Mouse (Mus musculus) heart, postnatal 36 days (tissue): ENCODE data around the gene Ppp3cb. TPM values are rescaled to one million over a fixed set of nuclear protein-coding genes. Genes with fewer than 3 reads are reported as not detected.
"Not testable (repeated sequence)": the region's sequence is repeated elsewhere in the genome, so short reads cannot be mapped to it uniquely, and the experiment has no call there.

Experiments
- DNase-seq, 2 experiments: peaks; one replicate each; pipeline ENCODE4 v3.0.0; 2021 to 2022
- intact Hi-C: fragments of 180-260 bp; cut with DNase I; formaldehyde crosslinking; loops from one replicate; pipeline ENCODE4 v1.15.1; 2025
- total RNA-seq, 2 experiments: library from RNA; stranded (reverse); gene quantifications; 2 replicates each; pipeline ENCODE4 v1.2.3; 2021

Gene Ppp3cb
- total RNA-seq, result 10 to 100 TPM; 64.4 to 65.0 TPM

- intact Hi-C loops, result loop anchor here (2.0 kb wide), 1 partner anchor 68 kb away; no protein-coding TSS in a partner anchor
- peak in 1 of 2 experiments; percentile 69 for DNase-seq
These were observed at the start of gene Ppp3cb for GRCm38 (mm10) chr14:20546415-20546814. TSS of gene Ppp3cb (minus strand) at chr14:20546573.

- no peak for DNase-seq
- intact Hi-C loops, result no loop called here
These were observed 49.4 kb upstream of the Ppp3cb start for GRCm38 (mm10) chr14:20595781-20596180.

- no peak for DNase-seq
- intact Hi-C loops, result no loop called here
These were observed 41.1 kb upstream of the Ppp3cb start for GRCm38 (mm10) chr14:20587458-20587857.

- intact Hi-C loops, result no loop called here
- DNase-seq, result no peak
These were observed 32.5 kb upstream of the Ppp3cb start for GRCm38 (mm10) chr14:20578822-20579407.

GRCm38 (mm10) chr14:20576179-20576578 is 29.8 kb upstream of the Ppp3cb start:
- intact Hi-C loops, result loop anchor here (1.0 kb wide), 1 partner anchor 82 kb away; no protein-coding TSS in a partner anchor
- peak; percentile 77 to 79 for DNase-seq

GRCm38 (mm10) chr14:20573196-20573595 is 26.8 kb upstream of the Ppp3cb start:
- DNase-seq, intact Hi-C loops: not testable (repeated sequence)

- intact Hi-C loops, result no loop called here
- no peak for DNase-seq
These were observed 19.1 kb upstream of the Ppp3cb start for GRCm38 (mm10) chr14:20565256-20566021.

- no peak for DNase-seq
- intact Hi-C loops, result no loop called here
These were observed 18.3 kb upstream of the Ppp3cb start for GRCm38 (mm10) chr14:20564692-20565091.

GRCm38 (mm10) chr14:20561897-20562296 is 15.5 kb upstream of the Ppp3cb start:
- intact Hi-C loops, result no loop called here
- DNase-seq, result no peak

- intact Hi-C loops, result no loop called here
- DNase-seq, result no peak
These were observed 3.8 kb upstream of the Ppp3cb start for GRCm38 (mm10) chr14:20550136-20550535.

- peak; percentile 86 to 93 for DNase-seq
- intact Hi-C loops, result loop anchor here (2.0 kb wide), 1 partner anchor 67 kb away; no protein-coding TSS in a partner anchor
These were observed 643 bp downstream of the Ppp3cb start for GRCm38 (mm10) chr14:20545529-20546331.

GRCm38 (mm10) chr14:20544467-20545411 is 1.6 kb downstream of the Ppp3cb start:
- intact Hi-C loops, result no loop called here
- no peak for DNase-seq

- intact Hi-C loops, result no loop called here
- no peak for DNase-seq
These were observed 16.7 kb downstream of the Ppp3cb start for GRCm38 (mm10) chr14:20529643-20530042.

- intact Hi-C loops, result no loop called here
- no peak for DNase-seq
These were observed 26.2 kb downstream of the Ppp3cb start for GRCm38 (mm10) chr14:20520179-20520578.

GRCm38 (mm10) chr14:20508424-20508823 is 37.9 kb downstream of the Ppp3cb start:
- no peak for DNase-seq
- intact Hi-C loops, result no loop called here

- DNase-seq, result no peak
These were observed 43.4 kb downstream of the Ppp3cb start for GRCm38 (mm10) chr14:20502966-20503365.

GRCm38 (mm10) chr14:20499982-20500381 is 46.4 kb downstream of the Ppp3cb start:
- no peak for DNase-seq
- intact Hi-C loops, result no loop called here

More at GRCm38 (mm10) chr14:20502966-20503365, 43.4 kb downstream of the Ppp3cb start:
- intact Hi-C loops, result no loop called here

GRCm38 (mm10) chr14:20496603-20497002 is 49.8 kb downstream of the Ppp3cb start, which contains the start of gene Mss51:
TSS of gene Mss51 (minus strand) at chr14:20496901.
- DNase-seq, result no peak
- intact Hi-C loops, result no loop called here

- intact Hi-C loops, result no loop called here
- no peak for DNase-seq
These were observed 60.3 kb downstream of the Ppp3cb start for GRCm38 (mm10) chr14:20486031-20486430.
